Comparison of ENCODE assay signal across 8 mouse cellular contexts in genomic region chr2:38286733-38287551, GRCm38 (mm10). TPM values are rescaled to one million over a fixed set of nuclear protein-coding genes. Genes with fewer than 3 reads are reported as not detected.
A peak's percentile ranks its signal among the peaks of the same experiment; 100 is the strongest.
DNase-seq lines count a peak whose midpoint lies in the region; ATAC-seq lines count a peak whose summit lies in the region.

Dennd1a (minus strand) TSS chr2:38287390.

- H3K36me3 ChIP-seq in hindbrain, embryonic 13.5 days: no peaks in the 10 kb centered on the region

- peaks cover 15% of the 10 kb centered on the region for H3K4me1 ChIP-seq in hindbrain, embryonic 13.5 days (replicated peaks)

- under 1% methylated on average over 75 of the region's 81 CpGs for WGBS in hindbrain, embryonic 13.5 days

- no peaks in the 10 kb centered on the region for H3K27me3 ChIP-seq in hindbrain, embryonic 13.5 days

- peak within 1 kb of the TSS; percentile 71 for H3K4me2 ChIP-seq in hindbrain, embryonic 13.5 days

- H3K4me3 ChIP-seq in hindbrain, embryonic 13.5 days: peak within 1 kb of the TSS; percentile 82

- peak within 1 kb of the TSS; percentile 87 for H3K9ac ChIP-seq in hindbrain, embryonic 13.5 days

- peak; percentile 93 for DNase-seq in NIH3T3 (ENCODE audit: low read depth)
- DNase-seq in cerebellum, postnatal 10 days: peak; percentile 90 to 94
- peak; percentile 73 to 75 for DNase-seq in frontal cortex, postnatal 14 days (ENCODE audit: low spot score in 2 of 2)
- DNase-seq in layer of hippocampus, postnatal 25 days (ENCODE audit: extremely low spot score in 1 of 2, low spot score in 1 of 2): peak; percentile 72 to 83
- peak; percentile 88 for DNase-seq in lung, postnatal 25 days (ENCODE audit: low spot score)
- DNase-seq in retina, embryonic 14.5 days (ENCODE audit: low spot score): peak; percentile 90
- DNase-seq in thymus, postnatal 4 days: peak; percentile 94

- peak; percentile 95 for ATAC-seq in hindbrain, embryonic 13.5 days (ENCODE audit: low FRiP score)

- no peaks in the 10 kb centered on the region for H3K9me3 ChIP-seq in hindbrain, embryonic 13.5 days

- H3K27ac ChIP-seq in hindbrain, embryonic 13.5 days: peak within 1 kb of the TSS; percentile 91

RNA-seq across cellular contexts. Expression of gene Dennd1a, which starts in this region (rescaled TPM):
- 14.4 and 15.5 TPM in 2 replicates for polyA plus RNA-seq in hindbrain, embryonic 13.5 days (2015; fragmentation: Nextera tagmentation; extraction: Ambion mirVana)
- 10 to 100 TPM; 73.5 to 77.3 TPM for total RNA-seq in layer of hippocampus, postnatal 25 days (2021)

Comparison
In these comparisons a context has a peak if more than half of its experiments do, and no peak if none do; other contexts are left out.
1. Peak in every context shown above with its lines: DNase-seq, ATAC-seq, H3K4me3 ChIP-seq and H3K27ac ChIP-seq.